Mouse (Mus musculus) layer of hippocampus, adult 18-20 months (tissue): ENCODE results near the gene Ttll1. TPM values are rescaled to one million over a fixed set of nuclear protein-coding genes. Genes with fewer than 3 reads are reported as not detected.
"Not testable (repeated sequence)": the region's sequence is repeated elsewhere in the genome, so short reads cannot be mapped to it uniquely, and the experiment has no call there.

Experiments
- DNase-seq, 2 experiments: peaks; one replicate each; pipeline ENCODE4 v3.0.0; 2022; ENCODE audit warnings: low spot score in 2 of 2
- total RNA-seq, 2 experiments: library from RNA; stranded (reverse); gene quantifications; 2 replicates each; pipeline ENCODE4 v1.2.3; 2021

The Ttll1 gene
- total RNA-seq, 2 experiments from 2014 or later = 36.0 to 38.5 TPM

DNA sequence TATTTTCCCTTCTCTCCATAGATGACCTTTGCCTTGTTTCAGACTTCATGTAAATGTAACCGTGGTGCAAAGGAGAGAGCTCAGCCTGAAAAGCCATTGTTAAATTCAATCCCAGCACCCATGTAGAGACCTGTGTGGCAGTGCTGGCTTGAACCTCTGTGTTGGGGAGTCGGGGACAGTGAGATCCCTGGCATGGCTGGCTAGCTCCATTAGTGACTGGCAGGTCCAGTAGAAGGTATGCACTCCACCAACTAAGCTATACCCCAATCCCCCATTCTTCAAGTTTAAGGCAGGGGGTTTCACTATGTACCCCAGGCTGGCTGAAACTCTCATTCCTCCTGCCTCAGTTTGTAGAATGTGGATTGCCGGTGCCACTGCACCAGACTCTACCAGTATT lies 13.6 kb upstream of the Ttll1 start:
- DNase-seq = no peak

DNA sequence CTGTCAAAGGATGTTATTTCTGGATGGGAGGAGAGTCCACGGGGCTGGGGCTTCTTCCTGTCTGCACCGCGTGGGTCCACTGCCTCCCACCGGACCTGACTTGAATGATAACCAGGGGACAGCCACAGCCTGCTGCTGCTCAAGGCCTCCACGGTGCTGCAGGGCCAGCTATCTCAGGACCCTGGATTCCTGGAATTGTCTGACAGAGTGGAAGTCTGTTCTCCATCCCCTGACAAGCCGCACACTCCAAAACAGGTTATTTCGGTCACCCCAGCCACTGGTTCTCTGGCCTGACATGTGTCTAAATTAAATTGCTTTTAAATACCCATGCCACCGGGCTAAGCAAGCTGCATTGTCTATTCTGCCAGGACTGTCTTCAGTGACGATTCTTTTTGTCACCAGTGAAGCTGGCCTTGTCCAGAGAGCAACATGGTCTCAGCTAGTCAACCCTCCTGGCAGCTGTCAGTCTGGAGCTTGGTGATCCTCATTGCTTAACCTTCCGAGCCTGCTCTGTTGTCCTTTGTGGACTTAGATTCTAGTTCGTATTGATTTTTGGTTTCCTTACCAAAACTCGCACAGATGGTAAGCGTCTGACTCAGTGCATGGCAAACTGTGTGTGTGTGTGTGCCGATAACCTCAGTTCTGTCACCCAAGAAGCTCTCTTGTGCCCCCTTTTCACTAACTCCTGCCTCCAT lies 13.1 kb upstream of the Ttll1 start:
- no peak for DNase-seq

DNA sequence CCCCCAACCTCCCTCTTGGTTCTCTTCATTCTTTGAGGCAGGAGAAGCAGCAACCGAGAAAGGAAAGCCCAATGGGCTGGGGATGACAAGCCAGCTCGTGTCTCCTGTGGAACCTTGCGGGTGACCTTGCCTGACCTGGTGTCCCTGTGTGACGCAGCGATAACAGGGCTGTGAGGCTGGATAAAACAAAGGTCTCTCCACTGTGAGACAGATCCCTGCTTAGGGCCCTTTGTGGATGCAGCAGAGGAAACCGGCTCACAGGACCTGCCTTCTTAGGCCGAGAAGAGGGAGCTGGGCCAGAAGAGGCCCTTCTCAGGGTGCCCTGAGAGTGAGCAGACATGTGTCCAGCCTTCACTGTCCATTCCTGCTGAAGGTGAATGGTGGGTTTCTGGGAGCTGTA lies 12.5 kb upstream of the Ttll1 start:
- no peak for DNase-seq

GRCm38 (mm10) chr15:83520861-83521382 lies 10.2 kb upstream of the Ttll1 start:
- no peak for DNase-seq

GRCm38 (mm10) chr15:83518215-83519048 lies 7.7 kb upstream of the Ttll1 start:
- DNase-seq = peak; percentile 20 to 69

GRCm38 (mm10) chr15:83515018-83515417 lies 4.3 kb upstream of the Ttll1 start:
- DNase-seq = peak; percentile 24 to 25

GRCm38 (mm10) chr15:83512489-83513281 lies 2.0 kb upstream of the Ttll1 start:
- DNase-seq = no peak

GRCm38 (mm10) chr15:83509950-83510804 lies 516 bp downstream of the Ttll1 start:
- DNase-seq = no peak

DNA sequence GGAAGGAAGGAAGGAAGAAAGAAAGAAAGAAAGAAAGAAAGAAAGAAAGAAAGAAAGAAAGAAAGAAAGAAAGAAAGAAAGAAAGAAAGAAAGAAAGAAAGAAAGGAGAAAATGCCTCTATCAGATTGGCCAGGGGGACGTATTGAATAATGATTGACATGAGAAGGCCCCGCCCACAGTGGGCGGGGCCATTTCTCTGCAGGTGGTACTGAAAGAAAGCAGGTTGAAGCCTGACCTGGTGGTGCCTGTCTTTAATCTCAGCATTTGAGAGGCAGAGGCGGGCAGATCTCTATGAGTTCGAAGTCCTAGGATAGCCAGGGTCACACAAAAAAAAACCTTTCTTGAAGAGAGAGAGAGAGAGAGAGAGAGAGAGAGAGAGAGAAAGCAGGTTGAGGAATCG lies 9.2 kb downstream of the Ttll1 start:
- DNase-seq = not testable (repeated sequence)

DNA sequence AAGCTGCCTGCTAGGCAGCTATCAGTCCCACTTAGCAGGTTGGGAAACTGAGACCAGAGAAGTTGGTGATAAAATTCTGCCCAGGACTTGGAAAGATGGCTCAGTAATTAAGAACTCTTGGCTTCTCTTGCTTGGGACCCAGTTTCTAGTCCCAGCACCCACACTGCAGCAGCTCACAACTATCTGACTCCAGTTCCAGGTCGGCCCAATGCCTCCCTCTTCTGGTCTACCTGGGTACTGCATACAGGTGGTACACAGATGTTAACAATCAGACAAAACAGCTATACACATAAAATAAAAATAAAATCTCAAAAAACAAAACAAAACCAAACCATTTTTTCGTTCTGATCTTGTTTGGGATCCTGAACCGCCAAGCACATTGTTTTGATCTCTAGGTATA lies 10.3 kb downstream of the Ttll1 start:
- DNase-seq = no peak

GRCm38 (mm10) chr15:83499211-83499755 lies 11.4 kb downstream of the Ttll1 start:
- no peak for DNase-seq

- DNase-seq = no peak
These were observed 13.4 kb downstream of the Ttll1 start for GRCm38 (mm10) chr15:83497299-83497698.

DNA sequence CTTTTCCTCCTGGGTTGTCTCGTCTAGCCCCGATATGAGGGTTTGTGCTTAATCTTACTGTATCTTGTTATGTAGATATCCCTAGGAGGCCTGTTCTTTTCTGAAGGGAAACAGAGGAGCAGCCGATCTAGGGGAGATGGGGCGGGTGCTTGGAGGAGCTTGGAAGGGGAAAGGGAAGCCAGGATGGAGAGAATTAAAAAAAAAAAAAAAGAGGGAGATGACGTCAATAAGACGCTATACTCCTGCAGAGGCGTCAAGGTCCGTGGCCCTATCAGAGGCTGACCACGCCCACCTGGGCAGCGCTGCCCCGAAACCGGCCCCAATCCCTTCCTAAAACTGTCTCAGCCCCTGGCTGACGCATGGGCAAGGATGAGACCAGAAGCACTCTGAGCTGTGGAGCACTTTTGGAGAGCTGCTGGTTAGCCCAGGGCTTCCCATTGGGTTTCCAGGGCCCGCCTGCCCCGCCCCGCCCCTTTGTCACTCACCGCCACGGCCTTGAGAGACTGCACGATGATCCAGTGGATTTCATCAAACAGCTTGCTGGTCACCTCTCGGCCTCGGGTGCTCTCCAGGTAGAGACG lies 14.8 kb downstream of the Ttll1 start:
- no peak for DNase-seq

DNA sequence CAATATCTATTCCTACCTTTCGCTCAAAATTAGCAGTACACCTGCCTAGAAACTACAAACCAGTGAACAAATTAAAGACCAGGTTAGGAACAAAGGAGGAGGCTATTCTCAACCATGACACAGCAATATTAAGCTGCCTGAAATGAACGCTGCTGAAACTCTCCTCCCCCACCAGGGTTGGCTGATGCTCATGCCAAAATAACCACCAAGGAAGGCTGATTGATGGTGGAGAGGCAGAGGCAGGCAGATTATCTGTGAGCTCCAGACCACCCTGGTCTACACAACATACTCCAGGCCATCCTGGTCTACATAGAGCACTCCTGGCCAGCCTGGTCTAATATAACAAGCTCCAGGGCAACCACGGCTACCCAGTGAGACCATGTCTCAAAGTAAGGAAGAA lies 15.5 kb downstream of the Ttll1 start:
- no peak for DNase-seq

GRCm38 (mm10) chr15:83494572-83494920 lies 16.1 kb downstream of the Ttll1 start:
- no peak for DNase-seq

GRCm38 (mm10) chr15:83493856-83494571 lies 16.7 kb downstream of the Ttll1 start:
- DNase-seq = no peak

DNA sequence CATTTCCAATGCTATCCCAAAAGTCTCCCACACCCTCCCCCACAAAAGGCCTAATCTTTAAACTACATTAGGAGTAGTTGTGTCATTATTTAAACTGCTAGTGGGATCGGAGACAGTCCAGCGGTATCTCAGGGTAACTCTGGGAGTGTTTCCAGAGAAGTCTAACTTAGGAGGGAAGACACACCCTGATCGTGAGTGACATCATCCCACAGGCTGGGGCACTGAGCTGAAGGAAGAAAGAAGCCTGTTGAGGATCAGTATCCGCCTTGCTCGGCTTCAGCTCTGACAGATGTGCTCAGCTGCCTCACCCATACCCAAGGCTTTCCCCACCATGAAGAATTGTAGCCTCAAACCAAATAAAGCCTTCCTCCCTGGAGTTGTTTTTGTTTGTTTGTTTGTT lies 18.8 kb downstream of the Ttll1 start:
- no peak for DNase-seq

DNA sequence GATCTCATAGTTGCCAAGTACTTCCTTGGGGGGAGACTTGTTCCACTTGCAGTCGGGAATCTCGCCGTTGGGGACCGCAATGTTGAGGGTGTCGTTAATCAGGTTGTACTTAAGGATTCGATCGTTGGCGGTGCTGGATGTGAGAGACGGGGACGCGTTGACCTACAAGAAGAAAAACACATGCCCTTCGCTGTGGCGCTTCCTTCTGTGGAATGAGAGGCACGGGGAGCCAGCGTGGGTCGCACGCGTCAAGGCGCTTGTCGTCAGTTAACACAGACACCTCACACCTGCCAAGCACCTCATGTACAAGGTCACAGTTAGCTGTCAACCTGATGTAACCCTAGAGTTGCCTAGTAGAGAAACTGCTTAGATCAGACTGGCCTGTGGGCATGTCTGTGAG lies 21.2 kb downstream of the Ttll1 start:
- DNase-seq = no peak

DNA sequence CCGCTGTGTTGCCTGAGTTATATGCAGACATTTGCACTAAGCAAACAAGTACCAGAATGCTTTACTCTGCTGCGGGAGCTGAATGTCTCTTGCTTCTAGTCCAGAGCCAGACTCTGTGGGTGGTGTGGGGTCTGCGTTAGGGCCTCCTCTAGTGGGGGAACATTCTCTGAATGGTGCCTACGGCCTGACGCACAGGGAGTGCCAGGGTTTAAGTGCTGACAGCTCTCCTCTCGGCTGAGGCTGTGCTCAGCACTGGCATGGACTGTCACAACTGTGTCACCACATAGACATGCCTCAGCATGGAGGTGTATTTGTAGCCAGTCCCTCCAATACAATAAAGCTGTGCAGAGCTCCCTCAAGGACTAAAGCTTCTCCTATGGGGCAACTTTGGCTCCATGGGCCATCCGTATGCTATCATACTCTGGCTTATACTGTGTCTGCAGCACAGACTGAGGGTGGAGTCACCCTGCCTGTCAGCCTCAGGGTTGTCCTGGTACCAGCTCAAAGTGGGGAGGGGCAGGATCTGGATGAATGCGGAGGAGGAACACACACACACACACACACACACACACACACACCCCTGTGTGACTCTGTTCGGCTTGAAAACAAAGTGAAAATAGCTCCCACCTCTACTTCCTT lies 23.1 kb downstream of the Ttll1 start:
- peak; percentile 14 to 40 for DNase-seq
